Mouse (Mus musculus): ENCODE measurements around the gene Shh. TPM values are rescaled to one million over a fixed set of nuclear protein-coding genes. Genes with fewer than 3 reads are reported as not detected.

The Shh gene
- polyA plus RNA-seq, 1 experiment = 0.04 TPM

GRCm38 (mm10) chr5:28457921-28458641 lies 9.0 kb downstream of the Shh start:
- TF ChIP-seq CTCF (IDR thresholded peaks at IDR 0.05; ENCODE audit: control insufficient read depth, insufficient read depth, insufficient replicate concordance, low read depth, low read length) = no peak
- no peak for TF ChIP-seq POLR2A (IDR thresholded peaks at IDR 0.05; ENCODE audit: control insufficient read depth, low read depth, low read length)
- Histone ChIP-seq H3K4me1 (ENCODE audit: control insufficient read depth, insufficient read depth, low read length) (peaks cover 35% of the 10 kb centered on the region), H3K27ac (ENCODE audit: control insufficient read depth, insufficient read depth, low read depth, low read length) (no peak overlapping the region)

GRCm38 (mm10) chr5:28456366-28456765 lies 10.7 kb downstream of the Shh start:
- no peaks in the 10 kb centered on the region for H3K27me3 ChIP-seq (ENCODE audit: control insufficient read depth, insufficient read depth, low read length)
- H3K27ac ChIP-seq (ENCODE audit: control insufficient read depth, insufficient read depth, low read depth, low read length) = no peak overlapping the region
- H3K36me3 ChIP-seq (ENCODE audit: control insufficient read depth, insufficient read depth, low read length) = no peaks in the 10 kb centered on the region
- TF ChIP-seq CTCF (IDR thresholded peaks at IDR 0.05; ENCODE audit: control insufficient read depth, insufficient read depth, insufficient replicate concordance, low read depth, low read length) (no peak), POLR2A (IDR thresholded peaks at IDR 0.05; ENCODE audit: control insufficient read depth, low read depth, low read length) (no peak)
- H3K4me3 ChIP-seq (ENCODE audit: control insufficient read depth, low read depth, low read length) = no peak overlapping the region
- peaks cover 24% of the 10 kb centered on the region for H3K4me1 ChIP-seq (ENCODE audit: control insufficient read depth, insufficient read depth, low read length)

More at GRCm38 (mm10) chr5:28457921-28458641, 9.0 kb downstream of the Shh start:
- no peaks in the 10 kb centered on the region for H3K36me3 ChIP-seq (ENCODE audit: control insufficient read depth, insufficient read depth, low read length)
- H3K27me3 ChIP-seq (ENCODE audit: control insufficient read depth, insufficient read depth, low read length) = no peaks in the 10 kb centered on the region
- peak overlapping the region; percentile 10 for H3K4me3 ChIP-seq (ENCODE audit: control insufficient read depth, low read depth, low read length)

- H3K27me3 ChIP-seq (ENCODE audit: control insufficient read depth, insufficient read depth, low read length) = no peaks in the 10 kb centered on the region
Measured at GRCm38 (mm10) chr5:28455721-28456120, 11.3 kb downstream of the Shh start.

GRCm38 (mm10) chr5:28454546-28454945 lies 12.5 kb downstream of the Shh start:
- TF ChIP-seq POLR2A (IDR thresholded peaks at IDR 0.05; ENCODE audit: control insufficient read depth, low read depth, low read length) = no peak
- TF ChIP-seq CTCF (IDR thresholded peaks at IDR 0.05; ENCODE audit: control insufficient read depth, insufficient read depth, insufficient replicate concordance, low read depth, low read length) = no peak
- no peaks in the 10 kb centered on the region for H3K27me3 ChIP-seq (ENCODE audit: control insufficient read depth, insufficient read depth, low read length)
- no peak overlapping the region for H3K4me3 ChIP-seq (ENCODE audit: control insufficient read depth, low read depth, low read length)

More at GRCm38 (mm10) chr5:28455721-28456120, 11.3 kb downstream of the Shh start:
- peaks cover 21% of the 10 kb centered on the region for H3K4me1 ChIP-seq (ENCODE audit: control insufficient read depth, insufficient read depth, low read length)
- no peaks in the 10 kb centered on the region for H3K36me3 ChIP-seq (ENCODE audit: control insufficient read depth, insufficient read depth, low read length)
- no peak overlapping the region for H3K4me3 ChIP-seq (ENCODE audit: control insufficient read depth, low read depth, low read length)
- no peak overlapping the region for H3K27ac ChIP-seq (ENCODE audit: control insufficient read depth, insufficient read depth, low read depth, low read length)
- TF ChIP-seq POLR2A (IDR thresholded peaks at IDR 0.05; ENCODE audit: control insufficient read depth, low read depth, low read length) (no peak), CTCF (IDR thresholded peaks at IDR 0.05; ENCODE audit: control insufficient read depth, insufficient read depth, insufficient replicate concordance, low read depth, low read length) (no peak)

GRCm38 (mm10) chr5:28453523-28453922 lies 13.5 kb downstream of the Shh start:
- TF ChIP-seq CTCF (IDR thresholded peaks at IDR 0.05; ENCODE audit: control insufficient read depth, insufficient read depth, insufficient replicate concordance, low read depth, low read length) = no peak
- TF ChIP-seq POLR2A (IDR thresholded peaks at IDR 0.05; ENCODE audit: control insufficient read depth, low read depth, low read length) = no peak
- H3K27ac ChIP-seq (ENCODE audit: control insufficient read depth, insufficient read depth, low read depth, low read length) = no peak overlapping the region
- H3K27me3 ChIP-seq (ENCODE audit: control insufficient read depth, insufficient read depth, low read length) = no peaks in the 10 kb centered on the region
- peaks cover 8% of the 10 kb centered on the region for H3K4me1 ChIP-seq (ENCODE audit: control insufficient read depth, insufficient read depth, low read length)
- no peaks in the 10 kb centered on the region for H3K36me3 ChIP-seq (ENCODE audit: control insufficient read depth, insufficient read depth, low read length)
- no peak overlapping the region for H3K4me3 ChIP-seq (ENCODE audit: control insufficient read depth, low read depth, low read length)

More at GRCm38 (mm10) chr5:28454546-28454945, 12.5 kb downstream of the Shh start:
- Histone ChIP-seq H3K4me1 (ENCODE audit: control insufficient read depth, insufficient read depth, low read length) (peaks cover 13% of the 10 kb centered on the region), H3K27ac (ENCODE audit: control insufficient read depth, insufficient read depth, low read depth, low read length) (no peak overlapping the region), H3K36me3 (ENCODE audit: control insufficient read depth, insufficient read depth, low read length) (no peaks in the 10 kb centered on the region)

- TF ChIP-seq POLR2A (IDR thresholded peaks at IDR 0.05; ENCODE audit: control insufficient read depth, low read depth, low read length) (no peak), CTCF (IDR thresholded peaks at IDR 0.05; ENCODE audit: control insufficient read depth, insufficient read depth, insufficient replicate concordance, low read depth, low read length) (no peak)
- Histone ChIP-seq H3K27ac (ENCODE audit: control insufficient read depth, insufficient read depth, low read depth, low read length) (no peak overlapping the region), H3K27me3 (ENCODE audit: control insufficient read depth, insufficient read depth, low read length) (no peaks in the 10 kb centered on the region), H3K4me1 (ENCODE audit: control insufficient read depth, insufficient read depth, low read length) (peaks cover 4% of the 10 kb centered on the region), H3K36me3 (ENCODE audit: control insufficient read depth, insufficient read depth, low read length) (no peaks in the 10 kb centered on the region), H3K4me3 (ENCODE audit: control insufficient read depth, low read depth, low read length) (no peak overlapping the region)
Measured at GRCm38 (mm10) chr5:28453086-28453485, 14.0 kb downstream of the Shh start.

- TF ChIP-seq CTCF (IDR thresholded peaks at IDR 0.05; ENCODE audit: control insufficient read depth, insufficient read depth, insufficient replicate concordance, low read depth, low read length) (peak; percentile 92), POLR2A (IDR thresholded peaks at IDR 0.05; ENCODE audit: control insufficient read depth, low read depth, low read length) (no peak)
- Histone ChIP-seq H3K27me3 (ENCODE audit: control insufficient read depth, insufficient read depth, low read length) (no peaks in the 10 kb centered on the region), H3K36me3 (ENCODE audit: control insufficient read depth, insufficient read depth, low read length) (no peaks in the 10 kb centered on the region), H3K4me1 (ENCODE audit: control insufficient read depth, insufficient read depth, low read length) (no peaks in the 10 kb centered on the region), H3K4me3 (ENCODE audit: control insufficient read depth, low read depth, low read length) (no peak overlapping the region), H3K27ac (ENCODE audit: control insufficient read depth, insufficient read depth, low read depth, low read length) (no peak overlapping the region)
Measured at GRCm38 (mm10) chr5:28451053-28451638, 15.9 kb downstream of the Shh start.

All from testis, adult 2 months (tissue).